Mouse (Mus musculus) limb, embryonic 14.5 days (tissue): ENCODE data around the gene Tbc1d10a. TPM values are rescaled to one million over a fixed set of nuclear protein-coding genes. Genes with fewer than 3 reads are reported as not detected.

Experiments used
- ATAC-seq: fragments of 200-750 bp; cut with Nextera tagmentation; 2 replicates; pipeline ENCODE4 v1.8.0; 2017; ENCODE audit warnings: low read depth, moderate number of reproducible peaks, moderate TSS enrichment; ENCODE audit not compliant: low FRiP score
- DNase-seq: peaks from one replicate; pipeline ENCODE4 v3.0.0-alpha.2; 2015; ENCODE audit warnings: low spot score
- H3K27ac ChIP-seq: fragments of 300-500 bp; sonication (generic); replicated peaks from 2 replicates; pipeline ENCODE4 v1.5.1; 2014; ENCODE audit warnings: low read depth, mild to moderate bottlenecking, low read length, moderate library complexity, mixed read lengths
- H3K27me3 ChIP-seq: fragments of 300-500 bp; sonication (generic); 2 replicates; pipeline ENCODE4 v1.6.1; 2014; ENCODE audit warnings: low read length, mixed read lengths; ENCODE audit not compliant: control insufficient read depth, insufficient read depth
- H3K36me3 ChIP-seq: fragments of 300-500 bp; sonication (generic); 2 replicates; pipeline ENCODE4 v1.6.1; 2014; ENCODE audit warnings: mild to moderate bottlenecking, low read length, moderate library complexity, mixed read lengths; ENCODE audit not compliant: control insufficient read depth, insufficient read depth
- H3K4me1 ChIP-seq: fragments of 300-500 bp; sonication (generic); 2 replicates; pipeline ENCODE4 v1.6.1; 2014; ENCODE audit warnings: antibody characterized with exemption, low read length, mixed read lengths; ENCODE audit not compliant: control insufficient read depth, insufficient read depth
- H3K4me2 ChIP-seq: fragments of 300-500 bp; sonication (generic); replicated peaks from 2 replicates; pipeline ENCODE4 v1.6.1; 2014; ENCODE audit warnings: low read depth, mild to moderate bottlenecking, low read length, moderate library complexity; ENCODE audit not compliant: severe bottlenecking
- H3K4me3 ChIP-seq: fragments of 300-500 bp; sonication (generic); replicated peaks from 2 replicates; pipeline ENCODE4 v1.5.1; 2014; ENCODE audit warnings: low read length
- H3K9ac ChIP-seq: fragments of 300-500 bp; sonication (generic); 2 replicates; pipeline ENCODE4 v1.6.1; 2014; ENCODE audit warnings: mild to moderate bottlenecking, low read depth, low read length, moderate library complexity; ENCODE audit not compliant: severe bottlenecking
- H3K9me3 ChIP-seq: fragments of 300-500 bp; sonication (generic); 2 replicates; pipeline ENCODE4 v1.6.1; 2016; ENCODE audit warnings: low read length; ENCODE audit not compliant: control insufficient read depth
- POLR2A ChIP-seq: fragments of 200-500 bp; IDR thresholded peaks from 2 replicates; pipeline ENCODE4 v1.8.0; 2012; ENCODE audit warnings: inconsistent platforms, mild to moderate bottlenecking, moderate library complexity, borderline replicate concordance; ENCODE audit not compliant: insufficient read depth, insufficient read length; ENCODE audit errors: extremely low read depth
- whole genome bisulfite sequencing: fragments of 180-500 bp; shearing (Covaris S2); extraction: QIAGEN DNeasy Blood & Tissue Kit; methylation state at CpG from one replicate; pipeline ENCODE4 v1.1.7; 2014; 5-methylcytosine and 5-hydroxymethylcytosine counted together
- polyA plus RNA-seq, 2 experiments: library from polyadenylated mRNA; depleted of rRNA in 1 of 2; stranded (reverse) in 1 of 2; unstranded in 1 of 2; fragments of >200 nt; fragmentation: Nextera tagmentation in 1 of 2; extraction: Ambion mirVana in 1 of 2; gene quantifications; 2 replicates each; pipeline versions ENCODE4 v1.2.1 to v1.2.3; 2012 to 2014

Gene Tbc1d10a
- polyA plus RNA-seq, 2 experiments, result 38.8 to 66.3 TPM

DNA sequence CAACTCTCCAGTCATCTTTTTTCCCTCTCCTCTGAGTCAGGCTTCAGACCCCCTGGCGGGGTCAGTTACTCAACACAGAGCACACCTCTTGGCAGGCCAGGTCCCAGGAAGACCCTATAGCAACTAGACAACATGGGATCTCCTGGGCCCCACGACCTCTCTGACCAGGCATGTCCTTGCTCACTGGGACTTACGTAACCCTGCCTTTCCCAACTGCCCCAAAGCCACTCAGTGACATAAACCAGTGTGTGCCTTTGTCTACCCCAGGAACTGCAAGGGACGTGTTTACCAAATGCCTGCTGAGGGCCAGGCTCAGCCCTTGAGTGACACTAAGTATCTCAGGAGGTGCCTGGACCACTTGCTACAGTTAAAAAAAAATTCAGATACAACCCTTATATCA is 43.3 kb downstream of the Tbc1d10a start:
- Histone ChIP-seq H3K9me3 (no peaks in the 10 kb centered on the region), H3K36me3 (no peaks in the 10 kb centered on the region), H3K27me3 (no peaks in the 10 kb centered on the region), H3K4me2 (no peak overlapping the region), H3K9ac (no peak overlapping the region), H3K27ac (no peak overlapping the region), H3K4me3 (no peak overlapping the region), H3K4me1 (no peaks in the 10 kb centered on the region)
- 59% methylated on average over 4 of the region's 4 CpGs for WGBS
- TF ChIP-seq POLR2A, result no peak
- ATAC-seq (no peak), DNase-seq (no peak)

GRCm38 (mm10) chr11:4231435-4231834 is 44.8 kb downstream of the Tbc1d10a start:
- no peaks in the 10 kb centered on the region for H3K4me1 ChIP-seq
- H3K27ac ChIP-seq, result no peak overlapping the region
- H3K9ac ChIP-seq, result no peak overlapping the region
- no peak overlapping the region for H3K4me2 ChIP-seq
- DNase-seq (no peak), ATAC-seq (no peak)
- H3K4me3 ChIP-seq, result no peak overlapping the region
- H3K36me3 ChIP-seq, result no peaks in the 10 kb centered on the region
- no peak for TF ChIP-seq POLR2A
- no peaks in the 10 kb centered on the region for H3K27me3 ChIP-seq
- no peaks in the 10 kb centered on the region for H3K9me3 ChIP-seq
- WGBS, result 88% methylated on average over 2 of the region's 2 CpGs

GRCm38 (mm10) chr11:4232644-4233043 is 46.1 kb downstream of the Tbc1d10a start:
- Histone ChIP-seq H3K36me3 (no peaks in the 10 kb centered on the region), H3K27me3 (no peaks in the 10 kb centered on the region), H3K4me2 (no peak overlapping the region), H3K4me1 (no peaks in the 10 kb centered on the region), H3K9ac (no peak overlapping the region), H3K9me3 (no peaks in the 10 kb centered on the region), H3K27ac (no peak overlapping the region), H3K4me3 (no peak overlapping the region)
- no peak for TF ChIP-seq POLR2A
- no peak for ATAC-seq
- DNase-seq, result no peak
- 68% methylated on average over 11 of the region's 12 CpGs for WGBS

DNA sequence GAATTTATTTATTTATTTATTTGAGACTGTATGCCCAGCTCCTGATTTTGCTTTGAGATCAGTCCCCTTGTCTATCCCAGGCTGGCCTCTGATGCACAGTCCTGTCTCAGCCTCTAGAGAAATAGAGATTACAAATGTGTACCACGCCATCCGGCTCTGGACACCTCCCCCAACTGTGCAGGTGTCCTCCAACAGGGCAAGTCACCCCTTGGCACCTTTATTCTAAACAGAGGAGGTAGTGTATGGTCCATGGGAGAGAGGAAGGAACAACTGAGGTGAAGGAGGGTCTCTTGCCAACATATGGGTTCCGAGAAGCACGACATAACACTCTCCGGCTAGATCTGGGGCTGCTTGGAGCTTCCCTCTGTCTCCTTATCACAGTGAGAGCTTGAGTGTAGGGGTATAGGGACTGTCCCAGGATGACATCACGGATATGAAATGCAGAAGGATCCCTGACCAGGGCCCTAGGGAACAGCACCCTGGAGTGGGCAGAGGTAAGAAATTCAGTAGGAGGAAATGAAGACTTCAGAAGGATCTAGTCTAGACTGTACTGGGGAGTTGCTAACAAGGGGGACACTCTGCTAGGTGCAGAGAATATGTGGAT is 48.6 kb downstream of the Tbc1d10a start:
- WGBS, result 85% methylated on average over 6 of the region's 6 CpGs
- DNase-seq (no peak), ATAC-seq (no peak)
- H3K27ac ChIP-seq, result no peak overlapping the region
- no peaks in the 10 kb centered on the region for H3K36me3 ChIP-seq
- no peak overlapping the region for H3K9ac ChIP-seq
- H3K9me3 ChIP-seq, result no peaks in the 10 kb centered on the region
- H3K4me1 ChIP-seq, result no peaks in the 10 kb centered on the region
- no peaks in the 10 kb centered on the region for H3K27me3 ChIP-seq
- H3K4me3 ChIP-seq, result no peak overlapping the region
- no peak for TF ChIP-seq POLR2A
- H3K4me2 ChIP-seq, result no peak overlapping the region

GRCm38 (mm10) chr11:4235665-4236545 is 49.3 kb downstream of the Tbc1d10a start, which contains the start of gene Osm:
TSS of gene Osm (plus strand) at chr11:4236420.
- TF ChIP-seq POLR2A, result no peak
- no peak for DNase-seq
- Histone ChIP-seq H3K27ac (no peak within 1 kb of the TSS), H3K36me3 (no peaks in the 10 kb centered on the region), H3K27me3 (no peaks in the 10 kb centered on the region), H3K9me3 (no peaks in the 10 kb centered on the region), H3K9ac (no peak within 1 kb of the TSS), H3K4me1 (no peaks in the 10 kb centered on the region), H3K4me2 (no peak within 1 kb of the TSS), H3K4me3 (no peak within 1 kb of the TSS)
- 76% methylated on average over 16 of the region's 16 CpGs for WGBS
- ATAC-seq, result no peak
